Mouse (Mus musculus) thymus, postnatal 0 days (tissue): ENCODE data around the gene Arhgap9. TPM values are rescaled to one million over a fixed set of nuclear protein-coding genes. Genes with fewer than 3 reads are reported as not detected.

Experiments
- polyA plus RNA-seq: library from polyadenylated mRNA; unstranded; fragments of >200 nt; fragmentation: Nextera tagmentation; extraction: Ambion mirVana; gene quantifications from 2 replicates; pipeline ENCODE4 v1.2.1, GENCODE M21; 2015

Gene Arhgap9
- polyA plus RNA-seq, 1 experiment from 2014 or later = 127 TPM

Other genes with a start within 250 kb of the Arhgap9 start
- gene Agap2, start 246.7 kb upstream of the Arhgap9 start, polyA plus RNA-seq = 12.3 and 13.5 TPM in 2 replicates
- gene Os9, start 200.8 kb upstream of the Arhgap9 start, polyA plus RNA-seq = 90.9 and 95.4 TPM in 2 replicates
- 39.2 and 48.6 TPM in 2 replicates for gene B4galnt1, start 156.7 kb upstream of the Arhgap9 start, polyA plus RNA-seq
- 1.6 and 2.6 TPM in 2 replicates for gene Slc26a10, start 141.3 kb upstream of the Arhgap9 start, polyA plus RNA-seq
- gene Arhgef25, start 131.9 kb upstream of the Arhgap9 start, polyA plus RNA-seq = 3.7 and 4.5 TPM in 2 replicates
- gene Dtx3, start 126.2 kb upstream of the Arhgap9 start, polyA plus RNA-seq = 42.7 and 47.3 TPM in 2 replicates
- 24.1 and 24.4 TPM in 2 replicates for gene Pip4k2c, start 110.4 kb upstream of the Arhgap9 start, polyA plus RNA-seq
- gene Kif5a, start 58.6 kb upstream of the Arhgap9 start, polyA plus RNA-seq = 0.13 and 0.32 TPM in 2 replicates
- 129 and 138 TPM in 2 replicates for gene Dctn2, start 55.6 kb upstream of the Arhgap9 start, polyA plus RNA-seq
- 10.3 and 13.8 TPM in 2 replicates for gene Mbd6, start 32.9 kb upstream of the Arhgap9 start, polyA plus RNA-seq
- gene Mars, start 10.2 kb upstream of the Arhgap9 start, polyA plus RNA-seq = 110 and 122 TPM in 2 replicates
- 0.13 and 0.14 TPM in 2 replicates for gene Gli1, start 20.0 kb downstream of the Arhgap9 start, polyA plus RNA-seq
- not detected in 2 replicates for gene Inhbe, start 32.4 kb downstream of the Arhgap9 start, polyA plus RNA-seq
- gene Inhbc, start 48.5 kb downstream of the Arhgap9 start, polyA plus RNA-seq = not detected in 2 replicates
- gene R3hdm2, start 58.4 kb downstream of the Arhgap9 start, polyA plus RNA-seq = 19.4 and 26.7 TPM in 2 replicates
- gene Stac3, start 179.7 kb downstream of the Arhgap9 start, polyA plus RNA-seq = 0.30 and 0.73 TPM in 2 replicates
- gene Ndufa4l2, start 193.0 kb downstream of the Arhgap9 start, polyA plus RNA-seq = 10.4 and 13.2 TPM in 2 replicates
- gene Shmt2, start 200.5 kb downstream of the Arhgap9 start, polyA plus RNA-seq = 102 and 118 TPM in 2 replicates
- 0.19 and 0.23 TPM in 2 replicates for gene Nxph4, start 212.6 kb downstream of the Arhgap9 start, polyA plus RNA-seq